Mouse (Mus musculus) heart, adult 2 months (tissue): Measurements from ENCODE around the gene Slc16a1. TPM values are rescaled to one million over a fixed set of nuclear protein-coding genes. Genes with fewer than 3 reads are reported as not detected.

Experiments used
- DNase-seq, 2 experiments: peaks; one replicate each; pipeline ENCODE4 v3.0.0; 2021
- H3K27ac ChIP-seq: fragments of 200-600 bp; 2 replicates; pipeline ENCODE4 v1.8.1; 2022
- H3K27me3 ChIP-seq: fragments of 200-500 bp; 2 replicates; pipeline ENCODE4 v1.6.1; 2012; ENCODE audit warnings: mild to moderate bottlenecking, low read length, inconsistent platforms, mixed read lengths; ENCODE audit not compliant: control insufficient read depth, insufficient read depth
- H3K36me3 ChIP-seq: fragments of 200-500 bp; 2 replicates; pipeline ENCODE4 v1.6.1; 2012; ENCODE audit warnings: low read length, inconsistent platforms; ENCODE audit not compliant: control insufficient read depth, insufficient read depth
- H3K4me1 ChIP-seq: fragments of 200-500 bp; 2 replicates; pipeline ENCODE4 v1.6.1; 2011; ENCODE audit warnings: low read length; ENCODE audit not compliant: control insufficient read depth, insufficient read depth
- H3K4me3 ChIP-seq: fragments of 200-600 bp; 2 replicates; pipeline ENCODE4 v1.8.1; 2022
- H3K79me2 ChIP-seq: fragments of 200-500 bp; replicated peaks from 2 replicates; pipeline ENCODE4 v1.6.1; 2012; ENCODE audit warnings: mild to moderate bottlenecking, inconsistent platforms, low read length, moderate library complexity, mixed read lengths; ENCODE audit not compliant: control insufficient read depth, insufficient read depth
- H3K9ac ChIP-seq: fragments of 200-500 bp; 2 replicates; pipeline ENCODE4 v1.6.1; 2012; ENCODE audit warnings: low read depth, mild to moderate bottlenecking, control low read depth, inconsistent platforms, low read length, mixed read lengths
- CTCF ChIP-seq: fragments of 200-600 bp; IDR thresholded peaks from 2 replicates; pipeline ENCODE4 v1.8.1; 2022; ENCODE audit warnings: antibody characterized with exemption, mild to moderate bottlenecking, moderate library complexity
- EP300 ChIP-seq: fragments of 200-500 bp; IDR thresholded peaks from 2 replicates; pipeline ENCODE4 v1.6.1; 2011; ENCODE audit warnings: low read depth, low read length, control low read depth; ENCODE audit not compliant: insufficient read depth
- POLR2A ChIP-seq: fragments of 200-500 bp; IDR thresholded peaks from 2 replicates; pipeline ENCODE4 v1.6.1; 2011; ENCODE audit warnings: mild to moderate bottlenecking, low read depth, low read length, control low read depth; ENCODE audit not compliant: insufficient read depth
- WGBS: fragments of 180-500 bp; shearing (Covaris S2); methylation state at CpG from one replicate; pipeline ENCODE4 v1.1.7; 2018; 5-methylcytosine and 5-hydroxymethylcytosine counted together
- intact Hi-C: fragments of 180-260 bp; cut with DNase I; formaldehyde crosslinking; loops from one replicate; pipeline ENCODE4 v1.15.1; 2025
- polyA plus RNA-seq: library from polyadenylated mRNA; depleted of rRNA; stranded (reverse); fragments of >200 nt; gene quantifications from 2 replicates; pipeline ENCODE4 v1.2.3, GENCODE M21; 2012
- total RNA-seq, 2 experiments: library from RNA; stranded (reverse); gene quantifications; 2 replicates each; pipeline ENCODE4 v1.2.3; 2021

Gene Slc16a1
- total and polyA plus RNA-seq, 3 experiments = 91.9 to 177 (median 157) TPM

DNA sequence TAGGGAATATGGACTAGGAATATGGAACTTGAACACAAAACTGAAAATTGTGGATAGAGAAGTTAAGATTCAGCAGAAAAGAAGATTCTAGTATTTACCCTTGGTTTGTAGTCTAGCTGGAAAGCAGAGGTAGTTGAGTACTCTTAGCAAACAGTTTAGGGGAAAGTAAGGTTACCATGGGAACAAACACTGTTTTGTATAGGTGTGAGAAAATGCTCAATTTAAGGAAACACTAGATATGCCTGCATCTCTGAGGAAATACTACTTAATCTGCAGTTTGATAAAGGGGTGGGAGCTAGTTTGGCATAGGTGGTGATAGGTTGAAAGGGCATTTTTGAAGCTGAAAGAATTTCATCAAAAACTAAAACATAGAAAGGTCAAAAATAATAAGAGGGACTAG lies 2.4 kb downstream of the Slc16a1 start:
- Histone ChIP-seq H3K79me2 (no peaks in the 10 kb centered on the region), H3K4me1 (peaks cover 3% of the 10 kb centered on the region), H3K4me3 (no peak overlapping the region; the same call in 1 of the 2 replicates), H3K9ac (no peak overlapping the region), H3K27me3 (no peaks in the 10 kb centered on the region), H3K36me3 (peaks cover 2% of the 10 kb centered on the region; the same call in 1 of the 2 replicates), H3K27ac (peak overlapping the region; percentile 47; the same call in 1 of the 2 replicates)
- intact Hi-C loops = no loop called here
- DNase-seq = no peak
- TF ChIP-seq POLR2A = no peak

DNA sequence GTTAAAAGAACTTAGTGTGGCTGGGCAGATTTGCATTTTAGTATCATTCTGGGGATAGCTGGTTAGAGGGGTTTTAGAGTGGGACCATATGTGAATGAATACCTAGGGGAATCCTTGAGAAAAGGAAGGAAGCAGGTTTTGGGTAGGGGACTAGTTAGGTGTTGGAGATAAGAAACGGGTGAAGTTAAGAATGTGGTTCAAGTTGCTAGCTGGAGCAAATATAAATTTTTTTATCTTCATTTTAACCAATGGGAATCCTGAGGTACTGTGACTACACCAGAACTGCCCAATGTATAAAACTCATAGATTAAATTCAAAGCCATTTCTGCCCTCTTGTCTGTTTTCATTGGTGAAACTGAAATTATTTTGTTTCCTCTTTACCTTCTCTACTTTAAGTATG lies 2.8 kb downstream of the Slc16a1 start:
- Histone ChIP-seq H3K27me3 (no peaks in the 10 kb centered on the region), H3K79me2 (no peaks in the 10 kb centered on the region), H3K4me3 (no peak overlapping the region), H3K27ac (peak overlapping the region; percentile 47; the same call in 1 of the 2 replicates), H3K36me3 (peaks cover 2% of the 10 kb centered on the region; the same call in 1 of the 2 replicates), H3K9ac (no peak overlapping the region), H3K4me1 (peaks cover 3% of the 10 kb centered on the region)
- no peak for TF ChIP-seq POLR2A
- no peak for TF ChIP-seq CTCF
- no peak for TF ChIP-seq EP300
- WGBS = 47% methylated on average over 1 of the region's 1 CpGs
- intact Hi-C loops = no loop called here
- no peak for DNase-seq

DNA sequence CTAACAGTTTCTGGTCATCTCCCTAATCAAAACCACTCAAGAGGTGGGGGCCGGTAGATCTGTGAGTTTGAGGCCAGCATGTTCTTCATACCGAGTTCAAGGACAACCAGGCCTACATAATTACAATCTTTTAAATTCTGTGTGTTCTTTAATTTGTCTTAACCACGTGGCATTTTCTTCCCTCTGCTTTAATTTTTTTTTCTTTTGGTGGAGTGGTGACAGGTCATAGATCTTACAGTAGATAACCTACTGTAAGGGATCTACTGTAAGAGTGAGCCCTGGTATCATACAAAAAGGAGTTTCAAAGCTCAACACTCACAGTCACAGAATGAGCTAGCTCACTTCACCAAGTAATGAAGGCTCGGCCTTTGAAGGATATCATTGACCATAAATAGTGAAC lies 4.6 kb downstream of the Slc16a1 start:
- Histone ChIP-seq H3K4me1 (no peaks in the 10 kb centered on the region; the same call in none of the 2 replicates), H3K4me3 (no peak overlapping the region), H3K27ac (no peak overlapping the region), H3K27me3 (no peaks in the 10 kb centered on the region), H3K9ac (no peak overlapping the region), H3K36me3 (peaks cover 2% of the 10 kb centered on the region; the same call in 1 of the 2 replicates), H3K79me2 (no peaks in the 10 kb centered on the region)
- TF ChIP-seq EP300 (no peak), CTCF (no peak), POLR2A (no peak)
- 63% methylated on average over 4 of the region's 4 CpGs for WGBS
- intact Hi-C loops = loop anchor here (2.0 kb wide), 1 partner anchor 102 kb away; no protein-coding TSS in a partner anchor
- DNase-seq = no peak

DNA sequence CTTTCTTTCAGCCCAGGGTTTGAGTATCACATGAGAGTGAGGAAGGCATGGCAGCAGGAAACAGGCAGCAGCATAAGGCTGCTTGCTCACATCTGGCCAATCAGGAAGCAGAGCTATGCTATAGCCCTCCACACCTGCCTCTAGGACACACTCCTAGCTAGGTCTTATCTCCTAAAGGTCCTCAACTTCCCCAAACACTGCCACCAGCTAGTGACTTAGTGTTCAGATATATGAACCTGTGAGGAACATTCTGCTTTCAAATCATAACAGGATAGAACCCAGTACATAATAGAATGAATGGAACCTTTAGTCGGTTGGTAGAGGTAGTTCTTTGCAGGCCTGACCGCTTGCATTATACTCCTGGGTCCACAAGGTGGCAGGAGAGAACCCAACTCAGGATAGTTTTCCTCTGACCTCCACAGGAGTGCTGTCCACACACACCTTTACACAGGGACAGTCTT lies 5.4 kb downstream of the Slc16a1 start:
- WGBS = 6% methylated on average over 2 of the region's 2 CpGs

DNA sequence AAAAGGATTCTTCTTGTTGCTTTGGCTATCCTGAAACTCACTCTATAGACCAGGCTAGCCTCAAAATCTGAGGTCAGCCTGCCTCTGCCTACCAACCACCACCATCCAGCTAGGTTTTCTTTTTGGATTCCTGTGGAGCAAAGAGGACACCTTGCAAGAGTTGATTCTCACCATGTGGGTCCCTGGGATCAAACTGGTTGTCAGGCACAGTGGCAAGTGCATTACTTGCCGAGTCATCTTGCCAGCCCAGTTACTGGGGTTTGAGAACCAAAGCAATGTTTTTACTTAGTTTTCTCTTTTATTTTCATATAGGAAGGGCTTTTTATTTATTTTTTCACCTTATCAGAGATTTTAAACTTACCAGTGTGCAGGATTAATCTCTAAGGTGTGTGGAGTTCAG lies 5.9 kb downstream of the Slc16a1 start:
- Histone ChIP-seq H3K4me1 (no peaks in the 10 kb centered on the region; the same call in none of the 2 replicates), H3K27ac (no peak overlapping the region), H3K27me3 (no peaks in the 10 kb centered on the region), H3K36me3 (peaks cover 5% of the 10 kb centered on the region), H3K9ac (no peak overlapping the region), H3K4me3 (no peak overlapping the region), H3K79me2 (no peaks in the 10 kb centered on the region; the same call in 1 of the 2 replicates)
- WGBS = 58% methylated on average over 1 of the region's 1 CpGs
- DNase-seq = no peak
- no peak for TF ChIP-seq POLR2A
- TF ChIP-seq CTCF = no peak
- no peak for TF ChIP-seq EP300
- intact Hi-C loops = loop anchor here (1.0 kb wide), 1 partner anchor 31 kb away; no protein-coding TSS in a partner anchor

More for the DNA sequence above, 5.4 kb downstream of the Slc16a1 start:
- H3K36me3 ChIP-seq = peaks cover 2% of the 10 kb centered on the region; the same call in 1 of the 2 replicates
- no peaks in the 10 kb centered on the region; the same call in none of the 2 replicates for H3K4me1 ChIP-seq
- no peaks in the 10 kb centered on the region; the same call in 1 of the 2 replicates for H3K79me2 ChIP-seq
- no peak overlapping the region for H3K4me3 ChIP-seq
- H3K27ac ChIP-seq = no peak overlapping the region
- TF ChIP-seq CTCF = peak; percentile 95
- peak; percentile 73 for TF ChIP-seq EP300
- TF ChIP-seq POLR2A = no peak
- intact Hi-C loops = loop anchor here (1.0 to 2.0 kb wide), 2 partner anchors 31 to 103 kb away; no protein-coding TSS in a partner anchor
- no peaks in the 10 kb centered on the region for H3K27me3 ChIP-seq
- H3K9ac ChIP-seq = no peak overlapping the region
- DNase-seq = peak; percentile 57 to 62

DNA sequence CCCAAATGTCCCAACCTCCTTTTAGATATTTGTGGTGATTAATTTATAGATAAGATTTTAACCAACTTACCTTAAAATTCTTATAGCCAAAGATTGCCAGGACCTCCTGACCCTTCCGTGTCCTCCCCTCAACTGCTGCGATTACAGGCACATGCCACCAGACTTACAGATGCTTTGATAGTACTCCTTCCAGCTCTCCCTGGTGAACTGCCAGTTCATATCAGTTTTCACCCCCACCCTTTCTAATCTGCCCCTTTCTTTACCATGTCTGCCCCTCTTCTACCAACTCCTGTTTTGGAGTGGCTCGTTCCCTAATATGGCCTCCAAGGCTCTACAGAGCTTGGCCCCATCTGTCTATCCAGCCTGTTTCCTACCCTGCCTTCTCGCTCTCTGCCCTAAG lies 15.8 kb downstream of the Slc16a1 start:
- Histone ChIP-seq H3K79me2 (no peaks in the 10 kb centered on the region), H3K4me3 (no peak overlapping the region), H3K9ac (no peak overlapping the region), H3K36me3 (peaks cover 43% of the 10 kb centered on the region), H3K27ac (peak overlapping the region; percentile 15), H3K27me3 (no peaks in the 10 kb centered on the region), H3K4me1 (peaks cover 12% of the 10 kb centered on the region)
- TF ChIP-seq EP300 (no peak), POLR2A (no peak), CTCF (no peak)
- DNase-seq = no peak
- intact Hi-C loops = no loop called here
- WGBS = 64% methylated on average over 4 of the region's 4 CpGs
